Mouse (Mus musculus) neural tube, embryonic 11.5 days (tissue): ENCODE measurements around the gene Ifitm10. TPM values are rescaled to one million over a fixed set of nuclear protein-coding genes. Genes with fewer than 3 reads are reported as not detected.

Source experiments
- ATAC-seq: fragments of 200-750 bp; cut with Nextera tagmentation; 2 replicates; pipeline ENCODE4 v1.8.0; 2017; ENCODE audit warnings: moderate number of reproducible peaks, mild to moderate bottlenecking, moderate TSS enrichment, moderate library complexity; ENCODE audit not compliant: insufficient read depth, low FRiP score, low TSS enrichment
- DNase-seq: peaks from one replicate; pipeline ENCODE4 v3.0.0-alpha.2; 2015; ENCODE audit warnings: low spot score
- H3K27ac ChIP-seq: fragments of 300-500 bp; sonication (generic); 2 replicates; pipeline ENCODE4 v1.5.1; 2014; ENCODE audit warnings: low read depth, mild to moderate bottlenecking, low read length
- H3K27me3 ChIP-seq: fragments of 300-500 bp; sonication (generic); 2 replicates; pipeline ENCODE4 v1.6.1; 2014; ENCODE audit warnings: mild to moderate bottlenecking, low read length, mixed read lengths; ENCODE audit not compliant: control insufficient read depth, insufficient read depth
- H3K36me3 ChIP-seq: fragments of 300-500 bp; sonication (generic); 2 replicates; pipeline ENCODE4 v1.6.1; 2014; ENCODE audit warnings: mild to moderate bottlenecking, low read length, moderate library complexity, mixed read lengths; ENCODE audit not compliant: control insufficient read depth, insufficient read depth
- H3K4me1 ChIP-seq: fragments of 300-500 bp; sonication (generic); 2 replicates; pipeline ENCODE4 v1.6.1; 2014; ENCODE audit warnings: low read length, mixed read lengths; ENCODE audit not compliant: control insufficient read depth, insufficient read depth
- H3K4me2 ChIP-seq: fragments of 300-500 bp; sonication (generic); 2 replicates; pipeline ENCODE4 v1.6.1; 2014; ENCODE audit warnings: low read depth, mild to moderate bottlenecking, moderate library complexity
- H3K4me3 ChIP-seq: fragments of 300-500 bp; sonication (generic); 2 replicates; pipeline ENCODE4 v1.5.1; 2014; ENCODE audit warnings: low read depth, low read length
- H3K9ac ChIP-seq: fragments of 300-500 bp; sonication (generic); 2 replicates; pipeline ENCODE4 v1.6.1; 2014; ENCODE audit warnings: mild to moderate bottlenecking, low read length
- H3K9me3 ChIP-seq: fragments of 300-500 bp; sonication (generic); 2 replicates; pipeline ENCODE4 v1.6.1; 2016; ENCODE audit warnings: low read length; ENCODE audit not compliant: control insufficient read depth
- WGBS: fragments of 180-500 bp; shearing (Covaris S2); extraction: QIAGEN DNeasy Blood & Tissue Kit; methylation state at CpG from one replicate; pipeline ENCODE4 v1.1.7; 2014; 5-methylcytosine and 5-hydroxymethylcytosine counted together
- polyA plus RNA-seq: library from polyadenylated mRNA; unstranded; fragments of >200 nt; fragmentation: Nextera tagmentation; extraction: Ambion mirVana; gene quantifications from 2 replicates; pipeline ENCODE4 v1.2.1, GENCODE M21; 2014

Ifitm10 gene
- polyA plus RNA-seq, 1 experiment from 2014 or later: not detected

DNA sequence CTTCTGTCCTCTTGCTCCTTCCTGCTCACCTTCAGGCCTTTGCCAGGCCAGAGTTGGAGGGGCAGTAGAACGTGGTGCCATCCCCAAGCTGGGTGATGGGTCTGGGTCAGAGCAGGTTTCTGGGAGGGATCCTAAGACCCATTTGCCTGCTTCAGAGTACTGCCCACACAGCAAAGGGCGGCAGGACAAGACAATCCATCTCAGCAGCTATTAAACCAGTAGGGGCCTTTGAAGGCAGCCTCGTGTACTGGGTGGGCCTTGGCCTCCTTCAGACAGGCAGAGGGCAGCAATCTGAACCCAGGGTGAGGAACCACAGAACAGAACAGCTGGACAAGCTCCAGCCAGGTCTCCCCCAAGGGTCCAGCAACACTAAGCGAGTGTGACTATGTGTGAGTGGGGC is 2.5 kb upstream of the Ifitm10 start:
- Histone ChIP-seq H3K27ac (no peak overlapping the region), H3K36me3 (peaks cover 12% of the 10 kb centered on the region), H3K4me1 (no peaks in the 10 kb centered on the region), H3K27me3 (peaks cover 20% of the 10 kb centered on the region), H3K9ac (no peak overlapping the region), H3K4me2 (no peak overlapping the region), H3K4me3 (no peak overlapping the region), H3K9me3 (no peaks in the 10 kb centered on the region)
- DNase-seq (no peak), ATAC-seq (no peak)
- 82% methylated on average over 4 of the region's 4 CpGs for WGBS

- Histone ChIP-seq H3K27me3 (peaks cover 27% of the 10 kb centered on the region), H3K27ac (no peak overlapping the region), H3K9ac (no peak overlapping the region), H3K4me3 (no peak overlapping the region), H3K4me1 (no peaks in the 10 kb centered on the region), H3K4me2 (no peak overlapping the region), H3K36me3 (peaks cover 9% of the 10 kb centered on the region), H3K9me3 (no peaks in the 10 kb centered on the region)
- DNase-seq (no peak), ATAC-seq (no peak)
- WGBS: 87% methylated on average over 6 of the region's 6 CpGs
These were observed 1.7 kb upstream of the Ifitm10 start for GRCm38 (mm10) chr7:142375261-142375724.

- Histone ChIP-seq H3K27ac (no peak overlapping the region), H3K36me3 (peaks cover 8% of the 10 kb centered on the region), H3K9me3 (no peaks in the 10 kb centered on the region), H3K9ac (no peak overlapping the region), H3K4me3 (no peak overlapping the region), H3K27me3 (peaks cover 27% of the 10 kb centered on the region), H3K4me1 (no peaks in the 10 kb centered on the region), H3K4me2 (no peak overlapping the region)
- 94% methylated on average over 5 of the region's 5 CpGs for WGBS
- no peak for ATAC-seq
- DNase-seq: no peak
These were observed 961 bp upstream of the Ifitm10 start for GRCm38 (mm10) chr7:142374413-142375015.

- Histone ChIP-seq H3K27me3 (peaks cover 29% of the 10 kb centered on the region), H3K4me1 (no peaks in the 10 kb centered on the region), H3K36me3 (peaks cover 4% of the 10 kb centered on the region; the same call in 1 of the 2 replicates), H3K9ac (no peak overlapping the region), H3K4me3 (no peak overlapping the region), H3K4me2 (no peak overlapping the region), H3K9me3 (no peaks in the 10 kb centered on the region), H3K27ac (no peak overlapping the region)
- 75% methylated on average over 5 of the region's 5 CpGs for WGBS
- DNase-seq: no peak
- ATAC-seq: no peak
These were observed 514 bp downstream of the Ifitm10 start for GRCm38 (mm10) chr7:142373039-142373438.

GRCm38 (mm10) chr7:142371768-142372661 is 1.5 kb downstream of the Ifitm10 start:
- Histone ChIP-seq H3K9me3 (no peaks in the 10 kb centered on the region), H3K27ac (no peak overlapping the region), H3K9ac (no peak overlapping the region), H3K4me1 (no peaks in the 10 kb centered on the region), H3K4me2 (peak overlapping the region; percentile 40), H3K36me3 (peaks cover 3% of the 10 kb centered on the region; the same call in 1 of the 2 replicates), H3K4me3 (peak overlapping the region; percentile 24), H3K27me3 (peaks cover 29% of the 10 kb centered on the region)
- ATAC-seq (no peak), DNase-seq (no peak)
- 2% methylated on average over 63 of the region's 64 CpGs for WGBS

DNA sequence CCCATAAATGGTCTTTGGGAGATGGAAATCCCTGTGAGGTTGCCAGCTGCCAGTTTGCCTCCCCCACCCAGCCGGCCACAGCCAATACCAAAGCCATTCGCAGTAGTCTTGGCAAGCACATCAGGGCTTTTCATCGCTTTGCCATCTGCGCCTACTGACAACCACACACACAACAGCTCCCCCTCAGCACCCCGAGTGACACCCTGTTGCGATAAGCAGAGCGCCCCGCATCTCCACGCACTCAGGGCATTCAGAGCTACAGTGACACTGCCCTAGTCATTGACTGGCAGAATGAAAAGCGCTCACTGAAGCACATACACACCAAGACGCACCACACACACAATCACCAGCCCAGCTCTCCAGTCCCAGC is 2.2 kb downstream of the Ifitm10 start:
- no peaks in the 10 kb centered on the region for H3K36me3 ChIP-seq
- ATAC-seq: no peak
- DNase-seq: no peak
- H3K9ac ChIP-seq: no peak overlapping the region
- no peak overlapping the region for H3K4me2 ChIP-seq
- WGBS: 17% methylated on average over 11 of the region's 11 CpGs
- no peak overlapping the region for H3K4me3 ChIP-seq
- no peaks in the 10 kb centered on the region for H3K9me3 ChIP-seq
- peaks cover 29% of the 10 kb centered on the region for H3K27me3 ChIP-seq
- no peak overlapping the region for H3K27ac ChIP-seq
- H3K4me1 ChIP-seq: no peaks in the 10 kb centered on the region

DNA sequence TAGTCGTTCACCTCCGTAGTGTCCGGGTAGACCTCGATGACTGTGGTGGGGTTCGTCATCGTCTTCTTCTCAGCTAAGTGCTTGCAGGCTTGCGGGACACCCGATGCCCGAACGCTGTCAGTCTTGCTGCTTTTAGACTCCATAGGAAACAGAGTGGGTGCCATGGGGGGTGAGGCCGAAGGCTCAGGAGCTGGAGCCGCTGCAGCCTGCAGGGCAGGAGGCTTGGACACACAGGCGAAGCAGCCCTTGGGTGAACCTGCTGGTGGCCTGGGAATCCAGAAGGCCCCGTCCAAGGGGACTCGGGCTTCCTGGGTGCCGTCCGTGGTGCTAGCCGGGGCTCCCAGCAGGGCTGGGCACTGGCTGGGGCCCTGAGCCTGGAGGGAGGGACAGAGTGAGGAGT is 2.6 kb downstream of the Ifitm10 start:
- Histone ChIP-seq H3K27ac (no peak overlapping the region), H3K4me2 (no peak overlapping the region), H3K4me1 (no peaks in the 10 kb centered on the region), H3K36me3 (no peaks in the 10 kb centered on the region), H3K9ac (no peak overlapping the region), H3K27me3 (peaks cover 29% of the 10 kb centered on the region), H3K9me3 (no peaks in the 10 kb centered on the region), H3K4me3 (no peak overlapping the region)
- WGBS: 86% methylated on average over 18 of the region's 18 CpGs
- no peak for DNase-seq
- ATAC-seq: no peak

GRCm38 (mm10) chr7:142369820-142370219 is 3.7 kb downstream of the Ifitm10 start:
- no peak overlapping the region for H3K27ac ChIP-seq
- no peaks in the 10 kb centered on the region for H3K36me3 ChIP-seq
- no peak overlapping the region for H3K4me2 ChIP-seq
- no peaks in the 10 kb centered on the region for H3K9me3 ChIP-seq
- H3K9ac ChIP-seq: no peak overlapping the region
- H3K4me1 ChIP-seq: no peaks in the 10 kb centered on the region
- no peak overlapping the region for H3K4me3 ChIP-seq
- DNase-seq (no peak), ATAC-seq (no peak)
- WGBS: 83% methylated on average over 6 of the region's 6 CpGs
- H3K27me3 ChIP-seq: peaks cover 29% of the 10 kb centered on the region

DNA sequence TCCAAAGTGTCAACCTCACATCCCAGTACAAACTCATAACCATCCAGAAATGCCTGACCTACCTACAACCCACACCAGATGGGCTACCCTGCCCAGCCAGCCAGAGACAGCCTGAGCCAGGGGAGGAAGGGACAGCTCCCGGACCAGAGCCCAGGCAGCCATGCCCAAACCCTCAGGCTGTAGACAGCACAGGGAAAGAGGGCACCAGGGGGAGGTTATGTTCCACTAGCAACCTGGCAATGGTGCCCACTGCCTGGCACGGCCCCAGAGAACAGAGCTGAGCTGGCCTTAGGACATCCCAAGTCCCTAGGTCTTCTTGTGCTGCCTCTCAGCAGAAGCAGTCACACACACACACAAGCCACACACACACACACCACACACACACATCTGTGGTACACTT is 4.7 kb downstream of the Ifitm10 start:
- Histone ChIP-seq H3K36me3 (no peaks in the 10 kb centered on the region), H3K9ac (no peak overlapping the region), H3K4me3 (no peak overlapping the region), H3K9me3 (no peaks in the 10 kb centered on the region), H3K4me1 (no peaks in the 10 kb centered on the region), H3K4me2 (no peak overlapping the region), H3K27ac (no peak overlapping the region), H3K27me3 (peaks cover 29% of the 10 kb centered on the region)
- ATAC-seq (no peak), DNase-seq (no peak)
- WGBS: 74% methylated on average over 2 of the region's 2 CpGs
